Mouse (Mus musculus): ENCODE data around the gene Cngb1. TPM values are rescaled to one million over a fixed set of nuclear protein-coding genes. Genes with fewer than 3 reads are reported as not detected.
A peak's percentile ranks its signal among the peaks of the same experiment; 100 is the strongest.

Gene Cngb1
- polyA plus RNA-seq, 1 experiment from 2014 or later: 0.13 TPM

DNA sequence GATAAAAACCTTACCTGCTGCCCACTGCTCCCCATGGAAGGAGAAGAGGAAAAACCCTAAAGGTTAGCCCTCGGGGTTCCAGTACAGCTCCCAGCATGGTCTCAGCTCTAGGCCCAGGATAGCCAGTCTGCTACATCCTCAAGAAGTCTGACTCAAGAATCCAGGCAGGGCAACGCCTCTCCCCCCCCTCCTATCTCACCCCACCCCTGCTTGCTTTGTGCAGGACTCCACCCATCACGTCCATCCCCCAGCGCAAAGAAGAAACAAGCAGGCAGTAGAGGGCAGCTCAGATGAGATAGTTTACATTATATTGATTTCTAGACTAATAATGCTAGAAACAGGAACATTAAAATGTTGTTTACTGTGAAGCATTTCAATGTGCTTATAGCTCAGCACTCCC lies 34.5 kb downstream of the Cngb1 start:
- Histone ChIP-seq H3K4me3 (ENCODE audit: low read depth, low read length) (no peak overlapping the region), H3K27me3 (ENCODE audit: control insufficient read depth, insufficient read depth, low read length) (no peaks in the 10 kb centered on the region), H3K9me3 (ENCODE audit: control insufficient read depth, low read length) (no peaks in the 10 kb centered on the region), H3K4me1 (ENCODE audit: control insufficient read depth, insufficient read depth, low read length) (no peaks in the 10 kb centered on the region), H3K27ac (ENCODE audit: low read depth, low read length) (no peak overlapping the region), H3K4me2 (ENCODE audit: low read depth, low read length) (no peak overlapping the region), H3K9ac (replicated peaks; ENCODE audit: low read depth, low read length) (no peak overlapping the region), H3K36me3 (ENCODE audit: control insufficient read depth, insufficient read depth, low read length) (no peaks in the 10 kb centered on the region)
- no peak for ATAC-seq (ENCODE audit: low read depth)
- WGBS: 37% methylated on average over 4 of the region's 4 CpGs

- no peak overlapping the region for H3K4me2 ChIP-seq (ENCODE audit: low read depth, low read length)
- H3K4me3 ChIP-seq (ENCODE audit: low read depth, low read length): no peak overlapping the region
- 58% methylated on average over 12 of the region's 12 CpGs for WGBS
- no peaks in the 10 kb centered on the region for H3K27me3 ChIP-seq (ENCODE audit: control insufficient read depth, insufficient read depth, low read length)
- no peaks in the 10 kb centered on the region for H3K4me1 ChIP-seq (ENCODE audit: control insufficient read depth, insufficient read depth, low read length)
- ATAC-seq (ENCODE audit: low read depth): no peak
- no peaks in the 10 kb centered on the region for H3K36me3 ChIP-seq (ENCODE audit: control insufficient read depth, insufficient read depth, low read length)
- H3K27ac ChIP-seq (ENCODE audit: low read depth, low read length): no peak overlapping the region
- no peak overlapping the region for H3K9ac ChIP-seq (replicated peaks; ENCODE audit: low read depth, low read length)
- no peaks in the 10 kb centered on the region for H3K9me3 ChIP-seq (ENCODE audit: control insufficient read depth, low read length)
Observed at GRCm38 (mm10) chr8:95270501-95270900, 35.9 kb downstream of the Cngb1 start.

DNA sequence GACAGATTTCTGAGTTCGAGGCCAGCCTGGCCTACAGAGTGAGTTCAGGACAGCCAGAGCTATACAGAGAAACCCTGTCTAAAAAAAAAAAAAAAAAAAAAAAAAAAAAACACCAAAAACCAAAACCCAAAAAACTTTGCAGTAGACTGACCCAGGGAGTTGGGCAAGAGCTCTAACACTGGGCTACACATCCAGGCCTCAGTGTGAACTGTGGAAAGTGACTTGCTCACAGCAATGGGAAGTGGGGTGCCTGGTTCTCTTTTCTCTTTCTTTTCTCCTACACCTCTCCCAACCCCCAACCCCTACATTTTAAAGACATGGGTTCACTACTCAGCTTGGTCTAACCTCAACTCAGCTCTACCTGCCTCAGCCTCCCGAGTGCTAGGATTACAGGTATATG lies 44.2 kb downstream of the Cngb1 start:
- Histone ChIP-seq H3K27ac (ENCODE audit: low read depth, low read length) (no peak overlapping the region), H3K4me2 (ENCODE audit: low read depth, low read length) (no peak overlapping the region), H3K36me3 (ENCODE audit: control insufficient read depth, insufficient read depth, low read length) (no peaks in the 10 kb centered on the region), H3K4me1 (ENCODE audit: control insufficient read depth, insufficient read depth, low read length) (no peaks in the 10 kb centered on the region), H3K4me3 (ENCODE audit: low read depth, low read length) (no peak overlapping the region), H3K27me3 (ENCODE audit: control insufficient read depth, insufficient read depth, low read length) (no peaks in the 10 kb centered on the region), H3K9me3 (ENCODE audit: control insufficient read depth, low read length) (no peaks in the 10 kb centered on the region), H3K9ac (replicated peaks; ENCODE audit: low read depth, low read length) (no peak overlapping the region)
- ATAC-seq (ENCODE audit: low read depth): no peak
- WGBS: 87% methylated on average over 2 of the region's 2 CpGs

- no peaks in the 10 kb centered on the region for H3K9me3 ChIP-seq (ENCODE audit: control insufficient read depth, low read length)
Observed at GRCm38 (mm10) chr8:95255611-95256010, 50.8 kb downstream of the Cngb1 start.

GRCm38 (mm10) chr8:95254564-95255434 lies 51.6 kb downstream of the Cngb1 start:
- Histone ChIP-seq H3K9me3 (ENCODE audit: control insufficient read depth, low read length) (no peaks in the 10 kb centered on the region), H3K4me2 (ENCODE audit: low read depth, low read length) (peak overlapping the region; percentile 41), H3K27me3 (ENCODE audit: control insufficient read depth, insufficient read depth, low read length) (no peaks in the 10 kb centered on the region), H3K4me3 (ENCODE audit: low read depth, low read length) (peak overlapping the region; percentile 6; the same call in 1 of the 2 replicates), H3K9ac (replicated peaks; ENCODE audit: low read depth, low read length) (no peak overlapping the region), H3K36me3 (ENCODE audit: control insufficient read depth, insufficient read depth, low read length) (no peaks in the 10 kb centered on the region), H3K27ac (ENCODE audit: low read depth, low read length) (no peak overlapping the region), H3K4me1 (ENCODE audit: control insufficient read depth, insufficient read depth, low read length) (no peaks in the 10 kb centered on the region)
- peak; percentile 91 for ATAC-seq (ENCODE audit: low read depth)
- 24% methylated on average over 16 of the region's 16 CpGs for WGBS

More at GRCm38 (mm10) chr8:95255611-95256010, 50.8 kb downstream of the Cngb1 start:
- Histone ChIP-seq H3K9ac (replicated peaks; ENCODE audit: low read depth, low read length) (no peak overlapping the region), H3K4me1 (ENCODE audit: control insufficient read depth, insufficient read depth, low read length) (no peaks in the 10 kb centered on the region), H3K27me3 (ENCODE audit: control insufficient read depth, insufficient read depth, low read length) (no peaks in the 10 kb centered on the region), H3K4me2 (ENCODE audit: low read depth, low read length) (no peak overlapping the region), H3K36me3 (ENCODE audit: control insufficient read depth, insufficient read depth, low read length) (no peaks in the 10 kb centered on the region), H3K27ac (ENCODE audit: low read depth, low read length) (no peak overlapping the region), H3K4me3 (ENCODE audit: low read depth, low read length) (no peak overlapping the region)
- no peak for ATAC-seq (ENCODE audit: low read depth)
- 82% methylated on average over 10 of the region's 10 CpGs for WGBS

DNA sequence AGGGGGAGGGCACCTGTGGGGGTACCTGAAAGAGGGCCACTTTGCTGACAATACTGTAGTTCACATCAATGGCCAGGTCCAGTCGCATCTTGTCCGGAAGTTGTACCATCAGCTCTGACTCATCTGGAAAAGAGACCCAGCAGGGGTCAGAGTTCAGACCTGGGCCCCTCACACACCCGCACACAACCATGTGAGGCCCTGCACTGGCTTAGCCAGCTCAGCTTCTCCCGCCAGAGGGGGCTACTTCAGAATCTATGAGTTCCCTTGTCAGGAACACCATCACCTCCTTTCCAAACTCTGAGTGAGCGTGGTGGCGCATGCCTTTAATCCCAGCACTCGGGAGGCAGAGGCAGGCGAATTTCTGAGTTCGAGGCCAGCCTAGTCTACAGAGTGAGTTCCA lies 54.3 kb downstream of the Cngb1 start:
- Histone ChIP-seq H3K27me3 (ENCODE audit: control insufficient read depth, insufficient read depth, low read length) (no peaks in the 10 kb centered on the region), H3K4me1 (ENCODE audit: control insufficient read depth, insufficient read depth, low read length) (no peaks in the 10 kb centered on the region), H3K36me3 (ENCODE audit: control insufficient read depth, insufficient read depth, low read length) (no peaks in the 10 kb centered on the region), H3K9ac (replicated peaks; ENCODE audit: low read depth, low read length) (no peak overlapping the region), H3K4me2 (ENCODE audit: low read depth, low read length) (no peak overlapping the region), H3K27ac (ENCODE audit: low read depth, low read length) (no peak overlapping the region), H3K9me3 (ENCODE audit: control insufficient read depth, low read length) (no peaks in the 10 kb centered on the region), H3K4me3 (ENCODE audit: low read depth, low read length) (no peak overlapping the region)
- no peak for ATAC-seq (ENCODE audit: low read depth)
- 75% methylated on average over 9 of the region's 9 CpGs for WGBS

GRCm38 (mm10) chr8:95249847-95250246 lies 56.5 kb downstream of the Cngb1 start:
- Histone ChIP-seq H3K9ac (replicated peaks; ENCODE audit: low read depth, low read length) (no peak overlapping the region), H3K4me2 (ENCODE audit: low read depth, low read length) (no peak overlapping the region), H3K27me3 (ENCODE audit: control insufficient read depth, insufficient read depth, low read length) (no peaks in the 10 kb centered on the region), H3K9me3 (ENCODE audit: control insufficient read depth, low read length) (no peaks in the 10 kb centered on the region), H3K36me3 (ENCODE audit: control insufficient read depth, insufficient read depth, low read length) (no peaks in the 10 kb centered on the region), H3K4me3 (ENCODE audit: low read depth, low read length) (no peak overlapping the region), H3K4me1 (ENCODE audit: control insufficient read depth, insufficient read depth, low read length) (peaks cover 5% of the 10 kb centered on the region; the same call in 1 of the 2 replicates), H3K27ac (ENCODE audit: low read depth, low read length) (no peak overlapping the region)
- ATAC-seq (ENCODE audit: low read depth): no peak
- 54% methylated on average over 4 of the region's 4 CpGs for WGBS

DNA sequence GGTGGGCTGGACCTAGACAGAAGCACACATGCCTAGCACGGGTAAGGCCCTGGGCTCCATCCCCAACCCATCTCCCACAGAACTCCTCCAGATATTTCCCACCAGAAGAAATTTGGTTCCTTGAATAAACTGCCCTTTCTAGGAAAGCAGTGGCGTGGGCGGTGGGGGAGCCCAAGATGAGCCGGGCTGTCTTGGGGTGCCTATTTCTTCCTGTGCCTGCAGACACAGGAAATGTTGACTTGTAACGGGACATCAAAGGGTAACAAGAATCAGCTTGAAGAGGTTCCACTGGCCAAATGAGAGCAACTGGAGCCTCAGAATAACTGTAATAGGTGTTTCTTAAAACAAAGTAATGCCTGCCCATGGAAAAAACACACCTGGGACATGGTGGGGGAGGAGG lies 59.1 kb downstream of the Cngb1 start:
- no peak overlapping the region for H3K4me2 ChIP-seq (ENCODE audit: low read depth, low read length)
- 87% methylated on average over 5 of the region's 5 CpGs for WGBS
- ATAC-seq (ENCODE audit: low read depth): no peak

DNA sequence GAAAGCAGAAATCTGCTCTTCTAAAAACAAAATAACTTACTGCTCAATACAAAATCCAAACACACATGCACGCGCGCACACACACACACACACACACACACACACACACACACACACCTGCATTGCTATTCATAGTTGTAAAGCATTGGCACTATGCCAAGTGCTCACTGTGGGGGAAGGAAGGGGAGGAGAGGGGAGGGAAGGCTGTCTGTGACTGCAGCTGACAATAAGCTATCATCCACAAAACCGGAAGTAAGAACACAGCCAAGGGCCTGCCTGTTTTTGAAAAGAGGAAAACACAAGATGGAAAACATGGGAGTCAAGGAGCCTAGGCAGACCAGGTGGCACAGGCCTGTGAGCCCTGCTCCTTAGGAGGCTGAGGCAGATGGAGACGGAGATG lies 61.2 kb downstream of the Cngb1 start:
- no peak overlapping the region for H3K4me3 ChIP-seq (ENCODE audit: low read depth, low read length)
- H3K27ac ChIP-seq (ENCODE audit: low read depth, low read length): peak overlapping the region; percentile 93
- WGBS: 31% methylated on average over 5 of the region's 5 CpGs
- no peaks in the 10 kb centered on the region for H3K9me3 ChIP-seq (ENCODE audit: control insufficient read depth, low read length)
- H3K4me2 ChIP-seq (ENCODE audit: low read depth, low read length): no peak overlapping the region
- no peaks in the 10 kb centered on the region for H3K36me3 ChIP-seq (ENCODE audit: control insufficient read depth, insufficient read depth, low read length)
- no peaks in the 10 kb centered on the region for H3K27me3 ChIP-seq (ENCODE audit: control insufficient read depth, insufficient read depth, low read length)
- H3K9ac ChIP-seq (replicated peaks; ENCODE audit: low read depth, low read length): no peak overlapping the region
- H3K4me1 ChIP-seq (ENCODE audit: control insufficient read depth, insufficient read depth, low read length): peaks cover 27% of the 10 kb centered on the region
- 0 out of 2 replicates have a peak, but pooled peaks have one; percentile 15 for ATAC-seq (ENCODE audit: low read depth)

More for the DNA sequence above, 59.1 kb downstream of the Cngb1 start:
- Histone ChIP-seq H3K9ac (replicated peaks; ENCODE audit: low read depth, low read length) (no peak overlapping the region), H3K4me3 (ENCODE audit: low read depth, low read length) (no peak overlapping the region), H3K36me3 (ENCODE audit: control insufficient read depth, insufficient read depth, low read length) (no peaks in the 10 kb centered on the region), H3K27me3 (ENCODE audit: control insufficient read depth, insufficient read depth, low read length) (no peaks in the 10 kb centered on the region), H3K4me1 (ENCODE audit: control insufficient read depth, insufficient read depth, low read length) (peaks cover 21% of the 10 kb centered on the region), H3K27ac (ENCODE audit: low read depth, low read length) (no peak overlapping the region), H3K9me3 (ENCODE audit: control insufficient read depth, low read length) (no peaks in the 10 kb centered on the region)
